Comparison of ENCODE assay signal across 10 mouse cellular contexts in genomic region chr12:82586592-82586991, GRCm38 (mm10). TPM values are rescaled to one million over a fixed set of nuclear protein-coding genes. Genes with fewer than 3 reads are reported as not detected.
DNase-seq lines count a peak whose midpoint lies in the region; ATAC-seq and TF ChIP-seq lines count a peak whose summit lies in the region.
"Had no signal": no experiment of that assay in that cellular context is flagged by ENCODE, and none has a peak within 500 bp of the region (broad histone marks: within the 10 kb centered on the region; RNA-seq: fewer than 3 reads in every experiment).

No protein-coding gene starts in this region.

- 29% methylated on average over 7 of the region's 7 CpGs for WGBS in hindbrain, embryonic 10.5 days
- 44% methylated on average over 7 of the region's 7 CpGs for WGBS in hindbrain, embryonic 12.5 days
- 33% methylated on average over 7 of the region's 7 CpGs for WGBS in lung, postnatal 0 days
- WGBS in limb, embryonic 10.5 days, result 50% methylated on average over 7 of the region's 7 CpGs

- H3K9ac ChIP-seq in hindbrain, embryonic 12.5 days, result no peak overlapping the region
- H3K9ac ChIP-seq in lung, postnatal 0 days (replicated peaks; ENCODE audit: low read depth), result no peak overlapping the region
- H3K9ac ChIP-seq: midbrain, embryonic 12.5 days; stomach, embryonic 15.5 days had no signal

- DNase-seq in hindbrain, embryonic 10.5 days (ENCODE audit: low spot score), result peak; percentile 36
- no peak for DNase-seq in lung, postnatal 0 days (ENCODE audit: low spot score)
- DNase-seq in lung, adult 18-20 months, result no peak
- DNase-seq in embryo, embryonic 10 days (ENCODE audit: low spot score), result peak; percentile 47
- peak; percentile 38 for DNase-seq in limb, embryonic 10.5 days (ENCODE audit: low spot score)
- no peak for DNase-seq in urinary bladder, postnatal 25 days (ENCODE audit: low spot score)
- no peak for DNase-seq in MN1 (ENCODE audit: low spot score)

- no peak overlapping the region for H3K4me2 ChIP-seq in hindbrain, embryonic 12.5 days (replicated peaks)
- no peak overlapping the region for H3K4me2 ChIP-seq in lung, postnatal 0 days (replicated peaks; ENCODE audit: low read depth, low read length)
- H3K4me2 ChIP-seq: midbrain, embryonic 12.5 days; stomach, embryonic 15.5 days had no signal

- no peak for TF ChIP-seq EP300 in lung, postnatal 0 days (IDR thresholded peaks at IDR 0.05)

- no peaks in the 10 kb centered on the region for H3K36me3 ChIP-seq in hindbrain, embryonic 10.5 days
- no peaks in the 10 kb centered on the region for H3K36me3 ChIP-seq in hindbrain, embryonic 12.5 days
- no peaks in the 10 kb centered on the region for H3K36me3 ChIP-seq in lung, postnatal 0 days (ENCODE audit: insufficient read depth, low read length)
- H3K36me3 ChIP-seq in limb, embryonic 10.5 days, result no peaks in the 10 kb centered on the region
- H3K36me3 ChIP-seq: midbrain, embryonic 12.5 days; stomach, embryonic 15.5 days had no signal

- peaks cover 20% of the 10 kb centered on the region; the same call in 1 of the 2 replicates for H3K4me1 ChIP-seq in hindbrain, embryonic 10.5 days (replicated peaks)
- H3K4me1 ChIP-seq in hindbrain, embryonic 12.5 days, result peaks cover 15% of the 10 kb centered on the region; the same call in 1 of the 2 replicates
- H3K4me1 ChIP-seq in lung, postnatal 0 days (ENCODE audit: insufficient read depth, low read depth, low read length), result no peaks in the 10 kb centered on the region
- peaks cover 17% of the 10 kb centered on the region; the same call in 1 of the 2 replicates for H3K4me1 ChIP-seq in limb, embryonic 10.5 days
- H3K4me1 ChIP-seq: stomach, embryonic 15.5 days had no signal

- 0 out of 2 replicates have a peak overlapping the region, but pooled peaks have one; percentile 35 for H3K27ac ChIP-seq in hindbrain, embryonic 10.5 days
- H3K27ac ChIP-seq in hindbrain, embryonic 12.5 days, result no peak overlapping the region
- no peak overlapping the region for H3K27ac ChIP-seq in lung, postnatal 0 days (ENCODE audit: low read length)
- no peak overlapping the region for H3K27ac ChIP-seq in limb, embryonic 10.5 days
- H3K27ac ChIP-seq: midbrain, embryonic 12.5 days; stomach, embryonic 15.5 days had no signal

- no peak overlapping the region for H3K4me3 ChIP-seq in hindbrain, embryonic 10.5 days
- H3K4me3 ChIP-seq in hindbrain, embryonic 12.5 days, result no peak overlapping the region
- H3K4me3 ChIP-seq in lung, postnatal 0 days (ENCODE audit: low read depth, low read length), result no peak overlapping the region
- H3K4me3 ChIP-seq in limb, embryonic 10.5 days, result no peak overlapping the region
- H3K4me3 ChIP-seq: midbrain, embryonic 12.5 days; stomach, embryonic 15.5 days had no signal

- peak; percentile 61 for TF ChIP-seq CTCF in lung, postnatal 0 days (IDR thresholded peaks at IDR 0.05)

- no peaks in the 10 kb centered on the region for H3K9me3 ChIP-seq in hindbrain, embryonic 10.5 days
- no peaks in the 10 kb centered on the region for H3K9me3 ChIP-seq in hindbrain, embryonic 12.5 days (replicated peaks)
- H3K9me3 ChIP-seq in lung, postnatal 0 days (ENCODE audit: low read length), result no peaks in the 10 kb centered on the region
- H3K9me3 ChIP-seq in limb, embryonic 10.5 days (replicated peaks), result no peaks in the 10 kb centered on the region
- H3K9me3 ChIP-seq: midbrain, embryonic 12.5 days; stomach, embryonic 15.5 days had no signal

- no peak for ATAC-seq in hindbrain, embryonic 12.5 days (ENCODE audit: low FRiP score)
- ATAC-seq in lung, postnatal 0 days, result no peak

- H3K27me3 ChIP-seq in hindbrain, embryonic 10.5 days (ENCODE audit: insufficient read depth, poor library complexity, severe bottlenecking), result no peaks in the 10 kb centered on the region
- H3K27me3 ChIP-seq in hindbrain, embryonic 12.5 days, result no peaks in the 10 kb centered on the region
- no peaks in the 10 kb centered on the region for H3K27me3 ChIP-seq in lung, postnatal 0 days (replicated peaks; ENCODE audit: insufficient read depth, low read length)
- H3K27me3 ChIP-seq in limb, embryonic 10.5 days (ENCODE audit: low read depth, poor library complexity, severe bottlenecking), result no peaks in the 10 kb centered on the region
- H3K27me3 ChIP-seq: midbrain, embryonic 12.5 days; stomach, embryonic 15.5 days had no signal

RNA-seq across cellular contexts. Expression of gene Rgs6, which starts 1.5 kb away (rescaled TPM):
- 0.31 and 0.36 TPM in 2 replicates for polyA plus RNA-seq in hindbrain, embryonic 10.5 days (2016; fragmentation: Nextera tagmentation; extraction: Ambion mirVana)
- polyA plus RNA-seq in hindbrain, embryonic 12.5 days (2016; fragmentation: Nextera tagmentation; extraction: Ambion mirVana), result 2.4 and 3.1 TPM in 2 replicates
- 2.6 and 4.8 TPM in 2 replicates for polyA plus RNA-seq in lung, postnatal 0 days (2015; fragmentation: Nextera tagmentation; extraction: Ambion mirVana)
- 0.09 TPM in 1 of 2 replicates, not detected in the other for polyA plus RNA-seq in limb, embryonic 10.5 days (2016; fragmentation: Nextera tagmentation; extraction: Ambion mirVana)

Comparison
In these comparisons a context has a peak if more than half of its experiments do, and no peak if none do; other contexts are left out.
1. DNase-seq: peak in hindbrain, embryonic 10.5 days (single experiment), embryo, embryonic 10 days (single experiment) and limb, embryonic 10.5 days (single experiment); none in lung, postnatal 0 days (single experiment), lung, adult 18-20 months (0 of 2), urinary bladder, postnatal 25 days (single experiment) and MN1 (single experiment).